Mouse (Mus musculus) small intestine, adult 2 months (tissue): ENCODE results near the gene Il4ra. TPM values are rescaled to one million over a fixed set of nuclear protein-coding genes. Genes with fewer than 3 reads are reported as not detected.

ENCODE experiments used
- H3K27ac ChIP-seq: fragments of 200-500 bp; 2 replicates; pipeline ENCODE4 v1.5.1; 2012; ENCODE audit warnings: low read depth, low read length, control low read depth, inconsistent platforms; ENCODE audit not compliant: insufficient read depth
- H3K27me3 ChIP-seq: fragments of 200-500 bp; 2 replicates; pipeline ENCODE4 v1.6.1; 2012; ENCODE audit warnings: mild to moderate bottlenecking, moderate library complexity, low read length, inconsistent platforms; ENCODE audit not compliant: control insufficient read depth, insufficient read depth
- H3K36me3 ChIP-seq: fragments of 200-500 bp; 2 replicates; pipeline ENCODE4 v1.6.1; 2012; ENCODE audit warnings: mild to moderate bottlenecking, low read length, control low read depth, inconsistent platforms; ENCODE audit not compliant: control insufficient read depth, insufficient read depth
- H3K4me1 ChIP-seq: fragments of 200-500 bp; 2 replicates; pipeline ENCODE4 v1.6.1; 2012; ENCODE audit warnings: low read length, inconsistent platforms, mixed read lengths; ENCODE audit not compliant: control insufficient read depth, insufficient read depth, insufficient read length
- H3K4me3 ChIP-seq: fragments of 200-500 bp; 2 replicates; pipeline ENCODE4 v1.5.1; 2012; ENCODE audit warnings: low read depth, mild to moderate bottlenecking, control low read depth, inconsistent platforms, low read length, moderate library complexity
- CTCF ChIP-seq: fragments of 200-500 bp; IDR thresholded peaks from 2 replicates; pipeline ENCODE4 v1.5.1; 2012; ENCODE audit warnings: low read depth, mild to moderate bottlenecking, control low read depth, inconsistent platforms, low read length, moderate library complexity, mixed read lengths; ENCODE audit not compliant: insufficient replicate concordance, insufficient read length; ENCODE audit errors: extremely low read depth
- POLR2A ChIP-seq: fragments of 200-500 bp; IDR thresholded peaks from 2 replicates; pipeline ENCODE4 v1.6.1; 2012; ENCODE audit warnings: low read depth, mild to moderate bottlenecking, control low read depth, inconsistent platforms, low read length, moderate library complexity
- WGBS: fragments of 180-500 bp; shearing (Covaris S2); methylation state at CpG from one replicate; pipeline ENCODE4 v1.1.7; 2018; 5-methylcytosine and 5-hydroxymethylcytosine counted together
- polyA plus RNA-seq: library from polyadenylated mRNA; depleted of rRNA; stranded (reverse); fragments of >200 nt; gene quantifications from 2 replicates; pipeline ENCODE4 v1.2.3, GENCODE M21; 2012; rRNA removed

The Il4ra gene
- 31.8 and 51.7 TPM in 2 replicates for polyA plus RNA-seq

GRCm38 (mm10) chr7:125551766-125552709, at the start of gene Il4ra:
Gene Il4ra (plus strand): TSS chr7:125552120.
- TF ChIP-seq CTCF (0 out of 2 replicates have a peak, but pooled peaks have one; percentile 17), POLR2A (peak; percentile 94)
- Histone ChIP-seq H3K4me3 (peak within 1 kb of the TSS; percentile 86), H3K36me3 (no peaks in the 10 kb centered on the region), H3K4me1 (peaks cover 42% of the 10 kb centered on the region), H3K27me3 (no peaks in the 10 kb centered on the region), H3K27ac (peak within 1 kb of the TSS; percentile 84)
- 1% methylated on average over 52 of the region's 52 CpGs for WGBS

DNA sequence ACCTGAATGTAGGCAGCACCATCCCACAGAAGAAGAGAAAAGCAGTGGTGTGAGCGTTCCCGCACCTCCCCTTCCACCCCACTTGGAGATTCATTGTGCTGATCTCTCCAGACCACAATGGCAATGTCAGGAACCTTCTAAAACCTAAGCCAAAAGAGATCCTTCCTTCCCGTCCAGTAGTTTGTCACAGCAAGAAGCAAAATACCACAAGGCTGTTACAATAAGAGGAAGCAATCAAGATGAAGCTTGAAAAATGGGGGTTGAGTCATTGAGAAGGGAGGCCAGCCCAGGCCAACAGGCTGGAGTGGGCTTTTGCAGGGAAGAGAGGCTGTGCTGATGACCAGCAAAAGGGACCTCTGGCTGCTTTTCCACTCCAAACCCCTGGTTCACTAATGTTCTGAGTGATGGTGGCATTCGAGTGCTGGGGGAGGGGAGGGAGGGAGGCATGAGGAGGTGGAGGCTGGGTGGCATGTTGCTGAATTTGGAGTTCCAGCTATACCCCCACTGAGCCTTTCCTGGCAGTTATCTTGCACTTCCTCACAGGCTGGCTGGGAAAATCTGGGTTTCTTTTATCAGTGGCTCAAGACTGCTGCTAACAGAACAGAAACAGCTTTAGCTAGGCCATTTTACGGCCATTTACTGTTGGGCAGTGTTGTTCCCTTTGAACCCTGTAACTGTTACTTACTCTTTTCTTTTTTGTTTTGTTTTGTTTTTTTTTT, 48.4 kb upstream of the Il4ra start:
- TF ChIP-seq CTCF = no peak
- no peak for TF ChIP-seq POLR2A
- Histone ChIP-seq H3K36me3 (no peaks in the 10 kb centered on the region), H3K27me3 (no peaks in the 10 kb centered on the region), H3K4me1 (peaks cover 8% of the 10 kb centered on the region; the same call in 1 of the 2 replicates), H3K4me3 (no peak overlapping the region), H3K27ac (no peak overlapping the region)
- WGBS = 77% methylated on average over 5 of the region's 5 CpGs

DNA sequence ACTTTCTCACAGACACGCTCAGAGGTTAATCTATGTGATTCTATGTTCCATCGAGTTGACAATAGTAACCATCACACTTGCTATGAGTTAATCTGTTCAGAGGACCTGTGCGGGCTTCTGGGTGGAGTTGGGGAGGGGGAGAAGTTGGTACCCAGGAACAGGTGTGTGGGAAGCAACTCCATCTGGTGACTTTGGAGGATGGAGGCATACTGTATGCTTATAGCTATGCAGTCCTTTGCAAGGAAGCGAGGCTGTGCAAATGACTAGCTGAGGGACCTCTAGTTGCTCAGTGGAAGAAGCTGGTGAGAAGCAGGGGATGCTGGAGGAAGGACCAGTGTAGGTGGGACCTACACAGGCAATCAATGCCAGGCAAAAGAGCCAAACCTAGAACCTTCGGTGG, 47.3 kb upstream of the Il4ra start:
- no peaks in the 10 kb centered on the region for H3K27me3 ChIP-seq
- TF ChIP-seq POLR2A (no peak), CTCF (no peak)
- H3K27ac ChIP-seq = no peak overlapping the region
- WGBS = 91% methylated on average over 5 of the region's 5 CpGs
- H3K36me3 ChIP-seq = no peaks in the 10 kb centered on the region
- H3K4me1 ChIP-seq = peaks cover 8% of the 10 kb centered on the region; the same call in 1 of the 2 replicates
- H3K4me3 ChIP-seq = no peak overlapping the region

DNA sequence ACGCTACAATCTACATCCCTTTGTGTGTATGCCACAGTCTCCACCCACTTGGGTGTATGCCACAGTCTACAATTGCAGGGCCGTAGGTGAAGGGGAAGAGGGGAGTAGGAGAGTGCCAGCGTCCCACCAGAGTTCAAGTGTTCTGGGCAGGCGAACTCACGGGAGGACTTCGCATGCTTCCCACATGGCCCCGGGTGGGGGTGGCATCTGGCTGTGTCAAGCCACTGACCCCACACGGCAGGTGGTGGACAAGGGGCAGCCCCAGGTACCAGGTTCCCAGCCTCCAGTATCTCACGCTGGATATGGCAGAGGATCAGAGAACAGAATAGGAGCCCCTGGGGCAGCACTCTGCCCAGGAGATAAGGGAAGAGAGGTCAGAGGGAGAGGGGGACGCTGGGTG, 46.4 kb upstream of the Il4ra start:
- H3K27me3 ChIP-seq = no peaks in the 10 kb centered on the region
- no peak overlapping the region for H3K4me3 ChIP-seq
- no peak overlapping the region for H3K27ac ChIP-seq
- 66% methylated on average over 10 of the region's 10 CpGs for WGBS
- no peak for TF ChIP-seq POLR2A
- no peak for TF ChIP-seq CTCF
- no peaks in the 10 kb centered on the region for H3K36me3 ChIP-seq
- H3K4me1 ChIP-seq = peaks cover 7% of the 10 kb centered on the region; the same call in 1 of the 2 replicates

DNA sequence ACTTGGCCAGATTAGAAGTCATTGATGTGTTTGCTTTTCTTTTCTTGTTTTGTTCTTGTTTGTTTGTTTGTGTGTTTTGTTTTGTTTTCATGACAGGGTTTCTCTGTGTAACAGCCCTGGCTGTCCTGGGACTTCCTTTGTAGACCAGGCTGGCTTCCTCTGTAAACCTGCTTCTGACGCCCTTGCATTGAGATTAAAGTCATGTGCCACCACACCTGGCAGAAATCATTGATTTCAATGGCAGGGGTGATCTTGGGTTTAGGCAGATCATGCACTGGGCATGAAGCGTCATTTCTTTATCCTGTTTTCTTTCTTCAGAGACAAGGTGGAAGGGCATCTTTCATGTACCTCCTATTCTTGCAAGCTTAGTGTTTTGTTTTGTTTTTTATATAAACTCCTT, 44.6 kb upstream of the Il4ra start:
- Histone ChIP-seq H3K36me3 (no peaks in the 10 kb centered on the region), H3K4me1 (peaks cover 7% of the 10 kb centered on the region; the same call in 1 of the 2 replicates), H3K27ac (no peak overlapping the region), H3K27me3 (no peaks in the 10 kb centered on the region), H3K4me3 (no peak overlapping the region)
- no peak for TF ChIP-seq CTCF
- TF ChIP-seq POLR2A = no peak
- 81% methylated on average over 2 of the region's 2 CpGs for WGBS

DNA sequence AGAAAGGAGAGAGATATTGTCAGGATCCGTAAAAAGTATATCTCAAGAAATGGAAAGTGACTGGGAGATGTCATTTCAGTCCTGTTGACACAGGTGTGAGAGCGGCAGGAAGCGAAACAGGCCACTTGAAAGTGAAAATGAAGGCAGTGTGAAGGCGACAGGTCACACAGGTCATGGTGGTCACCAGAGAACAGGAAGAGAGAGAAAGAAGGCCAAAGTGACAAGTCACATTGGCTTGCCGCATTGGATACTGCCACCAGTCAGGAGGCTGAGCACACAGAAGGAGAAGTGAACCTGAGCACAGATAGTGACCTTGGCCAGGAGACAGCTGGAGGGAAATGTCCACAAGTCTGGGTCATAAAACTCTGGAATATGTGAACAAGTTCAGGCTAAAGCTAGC, 40.5 kb upstream of the Il4ra start:
- H3K4me1 ChIP-seq = peaks cover 11% of the 10 kb centered on the region; the same call in 1 of the 2 replicates
- H3K27me3 ChIP-seq = no peaks in the 10 kb centered on the region
- H3K27ac ChIP-seq = no peak overlapping the region
- TF ChIP-seq POLR2A = no peak
- TF ChIP-seq CTCF = no peak
- no peaks in the 10 kb centered on the region for H3K36me3 ChIP-seq
- 55% methylated on average over 5 of the region's 5 CpGs for WGBS
- H3K4me3 ChIP-seq = no peak overlapping the region

DNA sequence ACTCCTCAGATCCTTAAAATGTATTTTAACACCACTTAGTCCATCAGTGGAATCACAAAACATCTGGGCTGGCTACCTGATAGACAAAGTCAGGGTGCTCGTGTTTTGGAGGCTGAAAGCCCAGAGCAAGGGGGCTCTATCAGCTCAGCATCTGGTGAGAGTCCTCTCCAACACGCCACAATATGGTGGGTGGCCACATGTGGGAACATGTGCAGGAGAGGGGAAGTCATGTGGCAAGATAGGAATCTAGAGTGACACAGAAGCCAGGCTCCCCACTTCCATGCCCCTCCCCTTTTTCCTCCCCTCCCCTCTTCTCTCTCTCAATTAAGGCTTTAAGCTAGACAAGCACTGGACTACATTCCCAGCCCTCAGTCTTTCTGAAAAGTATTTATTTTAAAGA, 40.1 kb upstream of the Il4ra start:
- peaks cover 14% of the 10 kb centered on the region; the same call in 1 of the 2 replicates for H3K4me1 ChIP-seq
- no peaks in the 10 kb centered on the region for H3K27me3 ChIP-seq
- no peaks in the 10 kb centered on the region for H3K36me3 ChIP-seq
- H3K4me3 ChIP-seq = no peak overlapping the region
- no peak for TF ChIP-seq CTCF
- TF ChIP-seq POLR2A = no peak
- no peak overlapping the region for H3K27ac ChIP-seq
- 53% methylated on average over 2 of the region's 2 CpGs for WGBS
